Mouse (Mus musculus) MEL (cell line): ENCODE results near the gene Fam83d. TPM values are rescaled to one million over a fixed set of nuclear protein-coding genes. Genes with fewer than 3 reads are reported as not detected.

Experiments
- DNase-seq: peaks from one replicate; pipeline ENCODE4 v3.0.0; 2011; ENCODE audit warnings: low read depth, low spot score
- H3K27ac ChIP-seq: 2 replicates; pipeline ENCODE4 v1.5.1; 2012; ENCODE audit warnings: low read depth, mild to moderate bottlenecking, control low read depth, low read length, moderate library complexity; ENCODE audit not compliant: control insufficient read depth
- H3K27me3 ChIP-seq, 2 experiments: fragments of 150-350 bp in 1 of 2; sonication (generic) in 1 of 2; 2 replicates each; pipeline ENCODE4 v1.6.1; 2012; ENCODE audit warnings: low read length in 2 of 2, mild to moderate bottlenecking in 2 of 2, improper control_type of control experiment in 1 of 2, moderate library complexity in 1 of 2; ENCODE audit not compliant: insufficient read depth in 2 of 2, control insufficient read depth in 1 of 2
- H3K36me3 ChIP-seq, 2 experiments: 2 replicates each; pipeline ENCODE4 v1.6.1; 2012 to 2014; ENCODE audit warnings: low read length in 2 of 2, improper control_type of control experiment in 1 of 2, inconsistent platforms in 1 of 2, mild to moderate bottlenecking in 1 of 2; ENCODE audit not compliant: insufficient read depth in 2 of 2, control insufficient read depth in 1 of 2
- H3K4me1 ChIP-seq, 2 experiments: fragments of 150-350 bp in 1 of 2; sonication (generic) in 1 of 2; 2 replicates each; pipeline ENCODE4 v1.6.1; 2012; ENCODE audit warnings: low read length in 2 of 2, improper control_type of control experiment in 1 of 2, mild to moderate bottlenecking in 1 of 2; ENCODE audit not compliant: insufficient read depth in 2 of 2, control insufficient read depth in 1 of 2
- H3K4me3 ChIP-seq, 2 experiments: fragments of 150-350 bp in 1 of 2; sonication (generic) in 1 of 2; 2 replicates each; pipeline ENCODE4 v1.5.1; 2012; ENCODE audit warnings: low read depth in 2 of 2, low read length in 2 of 2, mild to moderate bottlenecking in 2 of 2, moderate library complexity in 2 of 2, control low read depth in 1 of 2, improper control_type of control experiment in 1 of 2; ENCODE audit not compliant: control insufficient read depth in 1 of 2, insufficient read depth in 1 of 2
- H3K79me2 ChIP-seq: 2 replicates; pipeline ENCODE4 v1.6.1; 2012; ENCODE audit warnings: mild to moderate bottlenecking, low read length, moderate library complexity; ENCODE audit not compliant: control insufficient read depth, poor library complexity, insufficient read depth
- H3K9ac ChIP-seq: 2 replicates; pipeline ENCODE4 v1.6.1; 2012; ENCODE audit warnings: low read depth, mild to moderate bottlenecking, control low read depth, low read length, moderate library complexity; ENCODE audit not compliant: control insufficient read depth, poor library complexity, severe bottlenecking
- H3K9me3 ChIP-seq: fragments of 150-350 bp; sonication (generic); replicated peaks from 2 replicates; pipeline ENCODE4 v1.6.1; 2012; ENCODE audit warnings: mild to moderate bottlenecking, low read length, improper control_type of control experiment, moderate library complexity; ENCODE audit not compliant: insufficient read depth
- CHD1 ChIP-seq: IDR thresholded peaks from 2 replicates; pipeline ENCODE4 v1.6.1; 2012; ENCODE audit warnings: low read depth, mild to moderate bottlenecking, inconsistent platforms, low read length, improper control_type of control experiment
- ELF1 ChIP-seq: IDR thresholded peaks from 2 replicates; pipeline ENCODE4 v1.6.1; 2014; ENCODE audit warnings: low read depth, mild to moderate bottlenecking, inconsistent platforms, low read length, improper control_type of control experiment, moderate library complexity
- EP300 ChIP-seq, 2 experiments: IDR thresholded peaks; 2 replicates each; pipeline ENCODE4 v1.6.1; 2011; ENCODE audit warnings: improper control_type of control experiment in 2 of 2, low read length in 2 of 2, low read depth in 1 of 2, mild to moderate bottlenecking in 1 of 2
- ETS1 ChIP-seq: IDR thresholded peaks from 2 replicates; pipeline ENCODE4 v1.6.1; 2012; ENCODE audit warnings: low read depth, mild to moderate bottlenecking, inconsistent platforms, low read length, improper control_type of control experiment, moderate library complexity
- GABPA ChIP-seq: IDR thresholded peaks from 2 replicates; pipeline ENCODE4 v1.6.1; 2012; ENCODE audit warnings: low read depth, mild to moderate bottlenecking, inconsistent platforms, low read length, improper control_type of control experiment, moderate library complexity
- HCFC1 ChIP-seq: IDR thresholded peaks from 2 replicates; pipeline ENCODE4 v1.6.1; 2012; ENCODE audit warnings: low read depth, mild to moderate bottlenecking, inconsistent platforms, low read length, improper control_type of control experiment, moderate library complexity
- JUND ChIP-seq: IDR thresholded peaks from 2 replicates; pipeline ENCODE4 v1.6.1; 2011; ENCODE audit warnings: low read depth, mild to moderate bottlenecking, improper control_type of control experiment, low read length
- MAX ChIP-seq: IDR thresholded peaks from 2 replicates; pipeline ENCODE4 v1.6.1; 2011; ENCODE audit warnings: low read length, improper control_type of control experiment
- MAZ ChIP-seq: IDR thresholded peaks from 2 replicates; pipeline ENCODE4 v1.6.1; 2012; ENCODE audit warnings: low read depth, mild to moderate bottlenecking, inconsistent platforms, low read length, improper control_type of control experiment
- MEF2A ChIP-seq: IDR thresholded peaks from 2 replicates; pipeline ENCODE4 v1.6.1; 2014; ENCODE audit warnings: low read depth, mild to moderate bottlenecking, inconsistent platforms, low read length, improper control_type of control experiment; ENCODE audit not compliant: poor library complexity, insufficient replicate concordance, severe bottlenecking; ENCODE audit errors: extremely low read depth
- MXI1 ChIP-seq: IDR thresholded peaks from 2 replicates; pipeline ENCODE4 v1.6.1; 2011; ENCODE audit warnings: mild to moderate bottlenecking, low read depth, low read length, improper control_type of control experiment
- NRF1 ChIP-seq: IDR thresholded peaks from 2 replicates; pipeline ENCODE4 v1.6.1; 2014; ENCODE audit warnings: low read depth, mild to moderate bottlenecking, inconsistent platforms, low read length, improper control_type of control experiment, moderate library complexity; ENCODE audit not compliant: poor library complexity, insufficient read depth, severe bottlenecking
- POLR2AphosphoS2 ChIP-seq: IDR thresholded peaks from 2 replicates; pipeline ENCODE4 v1.6.1; 2011; ENCODE audit warnings: low read length, improper control_type of control experiment
- POLR2AphosphoS5 ChIP-seq: IDR thresholded peaks from 2 replicates; pipeline ENCODE4 v1.6.1; 2012; ENCODE audit warnings: low read depth, borderline replicate concordance, mild to moderate bottlenecking, inconsistent platforms, low read length, moderate library complexity, mixed read lengths
- SIN3A ChIP-seq: IDR thresholded peaks from 2 replicates; pipeline ENCODE4 v1.6.1; 2012; ENCODE audit warnings: low read length, improper control_type of control experiment, inconsistent platforms
- TCF12 ChIP-seq: IDR thresholded peaks from 2 replicates; pipeline ENCODE4 v1.6.1; 2014; ENCODE audit warnings: low read depth, mild to moderate bottlenecking, inconsistent platforms, low read length, improper control_type of control experiment, moderate library complexity
- USF2 ChIP-seq, 2 experiments: IDR thresholded peaks; 2 replicates each; pipeline ENCODE4 v1.6.1; 2011 to 2012; ENCODE audit warnings: improper control_type of control experiment in 2 of 2, low read length in 2 of 2, borderline replicate concordance in 1 of 2, inconsistent platforms in 1 of 2, low read depth in 1 of 2, mild to moderate bottlenecking in 1 of 2; ENCODE audit not compliant: insufficient read depth in 1 of 2
- ZMIZ1 ChIP-seq: IDR thresholded peaks from 2 replicates; pipeline ENCODE4 v1.6.1; 2012; ENCODE audit warnings: low read depth, mild to moderate bottlenecking, inconsistent platforms, low read length, improper control_type of control experiment, moderate library complexity
- ZNF384 ChIP-seq: IDR thresholded peaks from 2 replicates; pipeline ENCODE4 v1.6.1; 2012; ENCODE audit warnings: low read depth, mild to moderate bottlenecking, inconsistent platforms, low read length, improper control_type of control experiment
- polyA plus RNA-seq, 2 experiments: library from polyadenylated mRNA; stranded (reverse) in 1 of 2; unstranded in 1 of 2; fragments of >175 nt in 1 of 2; fragments of >200 nt in 1 of 2; gene quantifications; 2 replicates each; pipeline versions ENCODE4 v1.2.1 to v1.2.4; 2012; ENCODE audit warnings: low replicate concordance in 2 of 2, low read depth in 1 of 2; ENCODE audit not compliant: insufficient read length in 2 of 2, insufficient read depth in 1 of 2, missing spikeins in 1 of 2
- total RNA-seq: library from RNA; depleted of rRNA; stranded (reverse); fragments of 300-350 nt; gene quantifications from 2 replicates; pipeline ENCODE4 v1.2.3, GENCODE M21; 2012; rRNA removed

The Fam83d gene
- total and polyA plus RNA-seq, 3 experiments, result 2.6 to 5.2 TPM; not detected in 1

- peaks cover 0 to 1% of the 10 kb centered on the region in 2 experiments; a peak in 2 of 4 replicates for H3K36me3 ChIP-seq
- DNase-seq, result no peak
These were observed 65.3 kb downstream of the Fam83d start for GRCm38 (mm10) chr2:158833221-158833620.

GRCm38 (mm10) chr2:158833645-158834044 lies 65.8 kb downstream of the Fam83d start:
- TF ChIP-seq TCF12 (no peak), HCFC1 (no peak), MXI1 (no peak), ZNF384 (no peak), EP300 (IDR thresholded peaks at IDR 0.05; ENCODE audit: low read depth in 1 of 2, low read length in 2 of 2) (no peak)
- peaks cover 0 to 1% of the 10 kb centered on the region in 2 experiments; a peak in 2 of 4 replicates for H3K36me3 ChIP-seq
- H3K27ac ChIP-seq, result no peak overlapping the region
- H3K4me3 ChIP-seq, result no peak overlapping the region
- H3K27me3 ChIP-seq, result no peaks in the 10 kb centered on the region
- H3K9ac ChIP-seq, result no peak overlapping the region
- no peaks in the 10 kb centered on the region for H3K9me3 ChIP-seq
- no peaks in the 10 kb centered on the region for H3K79me2 ChIP-seq
- no peaks in the 10 kb centered on the region for H3K4me1 ChIP-seq
- no peak for DNase-seq

More at GRCm38 (mm10) chr2:158833221-158833620, 65.3 kb downstream of the Fam83d start:
- Histone ChIP-seq H3K27me3 (no peaks in the 10 kb centered on the region), H3K79me2 (no peaks in the 10 kb centered on the region), H3K9ac (no peak overlapping the region), H3K27ac (no peak overlapping the region), H3K9me3 (no peaks in the 10 kb centered on the region), H3K4me3 (no peak overlapping the region), H3K4me1 (no peaks in the 10 kb centered on the region)
- no peak for TF ChIP-seq ELF1
- no peak for TF ChIP-seq MEF2A
- no peak for TF ChIP-seq POLR2AphosphoS2
- no peak for TF ChIP-seq NRF1
- TF ChIP-seq USF2 (IDR thresholded peaks at IDR 0.05; ENCODE audit: borderline replicate concordance in 1 of 2, insufficient read depth in 1 of 2, low read depth in 1 of 2, low read length in 2 of 2), result no peak
- TF ChIP-seq MAZ, result no peak
- no peak for TF ChIP-seq ZMIZ1
- no peak for TF ChIP-seq GABPA
- no peak for TF ChIP-seq JUND
- TF ChIP-seq POLR2AphosphoS5, result no peak
- no peak for TF ChIP-seq TCF12
- TF ChIP-seq ETS1, result no peak
- no peak for TF ChIP-seq SIN3A
- TF ChIP-seq CHD1, result no peak
- no peak for TF ChIP-seq MAX
- TF ChIP-seq ZNF384, result no peak

Other genes with a start within 250 kb of the Fam83d start
- gene Slc32a1, start 157.3 kb upstream of the Fam83d start, total RNA-seq, result not detected in 2 replicates
- gene Slc32a1, start 157.3 kb upstream of the Fam83d start, polyA plus RNA-seq, result not detected
- 16.2 and 17.0 TPM in 2 replicates for gene Actr5, start 143.2 kb upstream of the Fam83d start, total RNA-seq
- 10 to 100 TPM in 1 of 2 experiments, not detected in 1; 20.8 TPM for gene Actr5, start 143.2 kb upstream of the Fam83d start, polyA plus RNA-seq
- gene Ppp1r16b, start 102.7 kb upstream of the Fam83d start, total RNA-seq, result under 0.01 and 0.03 TPM in 2 replicates
- gene Ppp1r16b, start 102.7 kb upstream of the Fam83d start, polyA plus RNA-seq, result under 1 TPM in 1 of 2 experiments, not detected in 1; 0.67 TPM
- gene Dhx35, start 26.7 kb downstream of the Fam83d start, total RNA-seq, result 17.3 and 18.5 TPM in 2 replicates
- gene Dhx35, start 26.7 kb downstream of the Fam83d start, polyA plus RNA-seq, result 10 to 100 TPM in 1 of 2 experiments, not detected in 1; 23.6 TPM